Mouse (Mus musculus) inflammation-experienced regulatory T-cells (primary cell): ENCODE measurements around the gene Fam151b. TPM values are rescaled to one million over a fixed set of nuclear protein-coding genes. Genes with fewer than 3 reads are reported as not detected.

ENCODE experiments used
- polyA plus RNA-seq, 2 experiments: library from polyadenylated mRNA; unstranded; fragments of 100-300 nt; shearing (Covaris generic); gene quantifications; one replicate each; pipeline ENCODE4 v1.2.1; 2017

Gene Fam151b
- polyA plus RNA-seq = 1 to 10 TPM; 7.5 to 9.0 TPM

DNA sequence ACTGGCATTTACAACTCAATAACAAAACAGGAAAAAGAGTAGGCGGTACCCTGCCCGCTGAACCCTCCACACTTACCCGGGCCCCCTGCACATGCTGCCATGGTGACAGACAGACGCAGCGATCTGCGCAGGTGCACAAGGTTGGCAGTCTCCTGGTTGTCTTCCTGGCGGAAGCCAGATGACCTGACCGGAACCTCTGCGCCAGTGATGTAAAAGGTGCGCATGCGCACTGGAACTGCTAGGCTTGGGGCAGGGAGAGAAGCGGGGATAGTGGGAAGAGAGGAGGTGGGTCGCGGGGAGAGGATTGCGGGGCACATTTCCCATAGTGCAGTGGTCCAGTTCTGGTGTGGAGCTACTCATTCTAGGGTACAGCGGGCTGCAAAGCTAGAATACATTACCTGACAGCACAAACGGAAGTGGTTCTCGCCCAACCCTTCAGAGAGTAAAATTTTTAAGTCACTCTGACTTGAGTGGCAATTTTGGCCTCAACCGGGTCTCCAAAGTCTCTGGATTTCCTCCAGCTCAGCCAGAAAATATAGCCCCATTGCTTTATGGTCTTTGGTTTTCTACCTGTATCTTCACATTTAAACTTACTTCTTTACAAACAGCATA lies at the start of gene Fam151b:
Gene Fam151b, minus strand, starts transcription at position 164 of the 612 bp plus-strand sequence.

DNA sequence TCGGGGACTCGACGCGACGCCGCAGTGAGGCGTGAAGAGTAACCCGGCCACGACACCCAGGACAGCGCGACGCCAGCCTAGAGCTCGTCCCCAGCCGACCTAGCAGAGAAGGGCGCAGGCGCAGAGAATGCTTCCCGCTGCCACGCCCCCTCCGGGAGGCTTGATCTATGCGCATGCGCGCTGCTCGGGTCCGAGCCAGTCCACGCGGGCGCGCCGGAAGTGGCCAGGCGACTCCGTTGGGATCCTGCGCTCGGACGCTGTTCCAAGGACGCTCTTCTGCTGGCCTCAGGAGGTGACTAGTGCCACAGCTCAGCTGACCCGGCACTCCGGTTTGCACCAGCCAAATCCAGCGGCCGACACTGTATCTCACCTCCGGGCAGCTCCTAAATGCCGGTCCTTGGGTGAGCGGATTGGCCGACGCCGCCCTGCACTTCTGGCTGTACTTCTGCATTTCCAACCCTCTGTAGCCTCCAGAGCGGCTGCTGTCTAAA lies 47.0 kb upstream of the Fam151b start, which contains the start of gene Zfyve16:
Gene Zfyve16, minus strand, starts transcription at position 148 of the 491 bp plus-strand sequence.

DNA sequence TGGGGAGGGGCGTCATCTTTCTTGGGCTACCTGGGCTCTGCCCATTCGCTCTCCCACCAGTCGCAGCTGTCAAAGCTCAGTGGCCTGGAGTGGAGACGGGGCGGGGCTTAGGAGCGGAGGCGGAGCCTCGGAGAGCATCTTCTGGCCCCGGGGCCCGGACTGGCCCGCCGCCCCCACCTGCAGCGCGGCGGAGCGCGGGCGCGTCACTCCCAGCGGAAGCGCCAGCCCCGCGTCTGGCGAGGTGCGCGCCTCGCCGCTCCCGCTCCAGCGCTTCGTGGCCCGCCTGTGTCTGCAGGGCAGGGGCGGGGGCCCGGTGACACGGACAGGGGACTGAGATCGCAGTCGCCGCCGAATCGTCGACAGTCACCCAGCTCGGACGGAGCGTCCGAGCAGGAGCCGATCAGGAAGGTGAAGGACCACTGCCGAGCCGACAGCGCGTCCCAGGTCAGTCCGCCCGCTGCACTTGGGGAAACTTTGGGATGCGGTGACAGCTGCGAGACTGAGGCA lies 58.0 kb downstream of the Fam151b start, which contains the start of gene Ankrd34b:
Gene Ankrd34b, plus strand, starts transcription at position 139 of the 507 bp plus-strand sequence.

Other genes starting within 250 kb of the Fam151b start
- 1 to 10 TPM; 1.2 to 1.5 TPM for gene Gm20379, start 178.0 kb downstream of the Fam151b start, polyA plus RNA-seq
- gene Dhfr, start 129.3 kb downstream of the Fam151b start, polyA plus RNA-seq = 1 to 10 TPM; 2.0 TPM
- gene Msh3, start 129.0 kb downstream of the Fam151b start, polyA plus RNA-seq = 10 to 100 TPM; 43.3 to 44.6 TPM
- under 1 TPM; 0.05 to 0.51 TPM for gene Ankrd34b, start 58.1 kb downstream of the Fam151b start, polyA plus RNA-seq
- gene Zfyve16, start 46.9 kb upstream of the Fam151b start, polyA plus RNA-seq = 10 to 100 TPM; 13.6 to 14.7 TPM
- not detected for gene Spz1, start 92.2 kb upstream of the Fam151b start, polyA plus RNA-seq
- 10 to 100 TPM; 10.3 to 18.6 TPM for gene Serinc5, start 127.1 kb upstream of the Fam151b start, polyA plus RNA-seq